Mouse (Mus musculus) embryonic facial prominence, embryonic 14.5 days (tissue): Measurements from ENCODE around the gene Ulk4. TPM values are rescaled to one million over a fixed set of nuclear protein-coding genes. Genes with fewer than 3 reads are reported as not detected.

ENCODE experiments used
- ATAC-seq: fragments of 200-750 bp; cut with Nextera tagmentation; 2 replicates; pipeline ENCODE4 v1.8.0; 2017; ENCODE audit warnings: low read depth, moderate number of reproducible peaks, moderate TSS enrichment
- DNase-seq: peaks from one replicate; pipeline ENCODE4 v3.0.0-alpha.2; 2015; ENCODE audit warnings: low spot score
- H3K27ac ChIP-seq: fragments of 300-500 bp; sonication (generic); replicated peaks from 2 replicates; pipeline ENCODE4 v1.5.1; 2014; ENCODE audit warnings: low read depth, mild to moderate bottlenecking, low read length, moderate library complexity
- H3K27me3 ChIP-seq: fragments of 300-500 bp; sonication (generic); replicated peaks from 2 replicates; pipeline ENCODE4 v1.6.1; 2014; ENCODE audit warnings: low read length; ENCODE audit not compliant: control insufficient read depth, insufficient read depth
- H3K36me3 ChIP-seq: fragments of 300-500 bp; sonication (generic); 2 replicates; pipeline ENCODE4 v1.6.1; 2014; ENCODE audit warnings: low read length, mixed read lengths; ENCODE audit not compliant: control insufficient read depth, insufficient read depth
- H3K4me1 ChIP-seq: fragments of 300-500 bp; sonication (generic); 2 replicates; pipeline ENCODE4 v1.6.1; 2014; ENCODE audit warnings: antibody characterized with exemption, low read length; ENCODE audit not compliant: control insufficient read depth, insufficient read depth
- H3K4me2 ChIP-seq: fragments of 300-500 bp; sonication (generic); 2 replicates; pipeline ENCODE4 v1.6.1; 2014; ENCODE audit warnings: low read depth, mild to moderate bottlenecking, low read length, moderate library complexity, mixed read lengths
- H3K4me3 ChIP-seq: fragments of 300-500 bp; sonication (generic); 2 replicates; pipeline ENCODE4 v1.5.1; 2014; ENCODE audit warnings: low read depth, mild to moderate bottlenecking, low read length
- H3K9ac ChIP-seq: fragments of 300-500 bp; sonication (generic); 2 replicates; pipeline ENCODE4 v1.6.1; 2014; ENCODE audit warnings: low read depth, mild to moderate bottlenecking, low read length, moderate library complexity, mixed read lengths
- H3K9me3 ChIP-seq: fragments of 300-500 bp; sonication (generic); 2 replicates; pipeline ENCODE4 v1.6.1; 2016; ENCODE audit warnings: low read length; ENCODE audit not compliant: control insufficient read depth
- WGBS: fragments of 180-500 bp; shearing (Covaris S2); extraction: QIAGEN DNeasy Blood & Tissue Kit; methylation state at CpG from one replicate; pipeline ENCODE4 v1.1.7; 2014; 5-methylcytosine and 5-hydroxymethylcytosine counted together
- polyA plus RNA-seq: library from polyadenylated mRNA; unstranded; fragments of >200 nt; fragmentation: Nextera tagmentation; extraction: Ambion mirVana; gene quantifications from 2 replicates; pipeline ENCODE4 v1.2.1, GENCODE M21; 2014

Ulk4 gene
- polyA plus RNA-seq, 1 experiment from 2014 or later = 136 TPM

DNA sequence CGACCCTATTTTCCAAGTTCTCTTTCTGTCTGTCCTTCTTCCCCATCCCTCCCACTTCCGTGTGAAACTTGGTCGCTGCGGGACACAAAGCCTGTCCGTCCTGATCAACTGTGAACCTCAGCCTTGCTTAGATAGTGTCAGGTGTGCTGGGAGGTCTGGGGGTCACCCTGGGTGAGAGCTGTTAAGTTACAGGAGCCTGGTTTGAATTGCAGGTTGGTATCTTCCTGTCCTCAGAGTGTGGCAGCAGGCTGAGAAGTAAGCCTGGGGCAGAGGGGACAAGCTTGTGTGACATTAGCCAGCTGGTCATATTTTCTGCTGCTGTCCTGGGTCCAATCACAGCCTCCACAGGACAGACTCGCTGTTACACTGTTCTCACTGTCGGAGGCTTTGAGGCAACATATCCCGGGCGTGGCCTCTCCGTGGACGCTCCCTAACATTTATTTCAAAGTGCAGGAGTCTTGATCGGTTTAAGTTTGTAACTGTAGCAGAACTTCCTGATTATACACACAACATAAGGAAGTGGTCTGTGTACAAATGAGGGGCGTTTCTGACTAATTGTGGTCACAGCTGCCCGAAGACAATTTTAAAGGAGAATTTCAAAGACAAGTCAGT, 37.6 kb upstream of the Ulk4 start:
- H3K9ac ChIP-seq = peak overlapping the region; percentile 58
- H3K4me1 ChIP-seq = peaks cover 32% of the 10 kb centered on the region
- H3K36me3 ChIP-seq = 0 out of 2 replicates have a peak, but pooled peaks cover 3% of the 10 kb centered on the region
- WGBS = 7% methylated on average over 14 of the region's 14 CpGs
- no peaks in the 10 kb centered on the region for H3K9me3 ChIP-seq
- H3K4me3 ChIP-seq = peak overlapping the region; percentile 22
- ATAC-seq (peak; percentile 47; the same call in 1 of the 2 replicates), DNase-seq (peak; percentile 68)
- H3K27me3 ChIP-seq = no peaks in the 10 kb centered on the region
- H3K27ac ChIP-seq = peak overlapping the region; percentile 89
- peak overlapping the region; percentile 52 for H3K4me2 ChIP-seq

DNA sequence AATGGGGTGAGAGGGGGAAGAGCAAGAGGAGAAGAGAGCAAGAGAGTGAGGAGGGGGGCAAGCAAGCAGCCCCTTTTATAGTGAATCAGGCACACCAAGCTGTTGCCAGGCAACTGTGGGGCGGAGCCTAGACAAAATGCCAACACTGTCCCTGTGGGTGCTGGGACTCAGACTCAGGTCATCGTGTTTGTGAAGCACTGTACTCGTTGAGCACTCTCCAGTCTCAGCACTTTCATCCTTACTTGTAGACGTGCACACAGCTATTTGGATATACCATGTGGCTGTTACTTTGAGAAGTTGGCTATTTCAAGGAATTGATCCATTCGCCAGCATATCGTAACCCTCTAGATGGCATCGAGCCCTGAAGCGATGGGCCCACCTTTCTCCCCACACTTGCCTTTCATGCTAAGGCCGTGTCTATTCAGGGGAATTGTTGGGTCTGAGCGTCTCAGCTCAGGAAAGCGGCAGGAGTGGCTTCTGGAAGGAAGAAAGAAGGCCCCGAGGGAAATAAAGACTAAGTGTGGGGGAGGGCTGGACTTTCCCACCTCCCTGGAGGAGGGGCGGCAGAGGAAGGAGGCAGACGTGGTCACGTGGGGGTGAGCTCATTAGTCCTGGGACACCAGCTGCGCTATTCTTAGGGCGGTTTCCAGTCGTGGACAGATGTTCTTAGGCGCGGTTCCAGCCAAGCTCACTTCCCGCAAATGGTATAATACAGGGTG, 36.8 kb upstream of the Ulk4 start:
- ATAC-seq (peak; percentile 81), DNase-seq (peak; percentile 96)
- Histone ChIP-seq H3K36me3 (0 out of 2 replicates have a peak, but pooled peaks cover 3% of the 10 kb centered on the region), H3K4me1 (peaks cover 32% of the 10 kb centered on the region), H3K9me3 (no peaks in the 10 kb centered on the region), H3K9ac (peak overlapping the region; percentile 58), H3K4me2 (peak overlapping the region; percentile 52), H3K4me3 (peak overlapping the region; percentile 22), H3K27me3 (no peaks in the 10 kb centered on the region), H3K27ac (peak overlapping the region; percentile 89)
- WGBS = 1% methylated on average over 21 of the region's 21 CpGs

DNA sequence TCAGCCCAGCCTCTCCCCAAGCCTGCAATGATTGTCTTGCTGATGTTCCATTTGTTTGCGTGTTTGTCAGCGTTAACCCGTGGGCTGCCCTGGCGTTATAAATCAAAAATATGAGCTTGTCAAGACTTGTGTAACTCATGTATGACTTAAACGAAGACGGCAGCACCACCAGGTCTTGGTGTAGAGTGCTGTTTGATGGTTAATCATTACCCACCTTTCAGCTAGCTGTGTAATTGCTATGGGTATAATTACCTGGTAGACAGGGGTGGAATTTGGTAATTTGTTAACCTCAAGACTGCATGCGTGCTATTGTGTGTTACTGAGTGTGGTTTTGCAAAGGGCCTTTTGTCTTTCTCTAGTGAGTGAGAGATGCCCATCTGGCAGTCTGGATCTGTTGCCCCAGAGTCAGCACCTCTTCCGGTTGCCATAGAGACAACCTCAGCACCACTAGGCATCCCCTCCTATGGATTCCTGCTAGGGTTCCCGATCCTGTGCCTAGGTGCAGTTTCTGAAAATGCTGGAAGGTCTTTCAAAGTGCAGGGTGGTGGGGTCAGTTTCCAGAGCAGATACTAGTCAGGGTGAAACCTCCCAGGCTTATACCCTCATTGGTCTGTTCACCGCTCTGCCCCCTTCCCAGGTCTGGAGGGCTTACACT, 35.4 kb upstream of the Ulk4 start:
- no peak overlapping the region for H3K4me2 ChIP-seq
- no peak overlapping the region; the same call in 1 of the 2 replicates for H3K27ac ChIP-seq
- DNase-seq (no peak), ATAC-seq (no peak)
- H3K27me3 ChIP-seq = no peaks in the 10 kb centered on the region
- H3K4me3 ChIP-seq = no peak overlapping the region
- WGBS = 67% methylated on average over 10 of the region's 10 CpGs
- peaks cover 32% of the 10 kb centered on the region for H3K4me1 ChIP-seq
- no peaks in the 10 kb centered on the region for H3K9me3 ChIP-seq
- no peak overlapping the region for H3K9ac ChIP-seq
- no peaks in the 10 kb centered on the region for H3K36me3 ChIP-seq

DNA sequence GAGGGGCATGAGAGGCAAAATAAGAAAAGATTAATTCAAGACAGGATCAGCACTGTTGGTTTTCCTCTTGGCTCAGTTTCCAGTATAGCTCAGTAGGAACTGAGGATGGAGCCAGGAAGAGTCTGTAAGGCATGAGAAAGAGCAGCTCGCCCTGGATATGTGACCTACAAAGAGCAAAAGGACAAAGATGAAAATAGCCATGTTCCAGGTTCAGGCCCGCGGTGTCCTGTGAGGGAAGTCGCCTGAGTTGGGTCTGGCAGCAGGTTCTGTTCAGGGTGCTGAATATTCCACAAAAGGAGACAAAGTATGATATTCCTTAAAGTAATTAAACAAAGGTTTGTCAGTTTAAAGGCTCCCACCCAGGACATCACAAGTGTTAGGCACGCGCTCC, 34.8 kb upstream of the Ulk4 start:
- Histone ChIP-seq H3K36me3 (no peaks in the 10 kb centered on the region), H3K9me3 (no peaks in the 10 kb centered on the region), H3K9ac (no peak overlapping the region), H3K4me1 (peaks cover 28% of the 10 kb centered on the region), H3K4me3 (no peak overlapping the region), H3K27me3 (no peaks in the 10 kb centered on the region), H3K27ac (no peak overlapping the region), H3K4me2 (no peak overlapping the region)
- ATAC-seq (no peak), DNase-seq (no peak)
- 86% methylated on average over 6 of the region's 6 CpGs for WGBS

DNA sequence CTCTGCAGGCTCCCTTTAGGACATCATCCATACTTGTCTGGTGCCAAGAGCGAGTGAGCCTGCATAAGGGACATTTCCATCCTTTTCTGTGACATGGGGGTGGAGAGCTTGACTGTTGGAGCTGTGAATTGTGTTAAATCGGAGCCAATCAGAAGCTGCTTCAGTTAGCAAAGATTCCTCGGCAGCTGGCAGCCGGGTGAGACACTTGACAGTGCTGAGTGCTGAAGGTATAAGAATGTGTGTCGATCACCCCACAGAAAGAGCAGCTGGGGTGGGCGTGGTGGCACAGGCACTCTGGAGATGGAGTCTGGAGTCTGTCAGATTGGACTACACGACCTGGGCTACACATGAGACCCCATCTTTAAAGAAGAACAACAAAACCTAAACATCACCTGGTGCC, 33.5 kb upstream of the Ulk4 start:
- Histone ChIP-seq H3K4me2 (no peak overlapping the region), H3K4me1 (peaks cover 25% of the 10 kb centered on the region), H3K27me3 (no peaks in the 10 kb centered on the region), H3K9me3 (no peaks in the 10 kb centered on the region), H3K4me3 (no peak overlapping the region), H3K9ac (no peak overlapping the region), H3K27ac (no peak overlapping the region), H3K36me3 (no peaks in the 10 kb centered on the region)
- 80% methylated on average over 7 of the region's 7 CpGs for WGBS
- DNase-seq (no peak), ATAC-seq (no peak)

DNA sequence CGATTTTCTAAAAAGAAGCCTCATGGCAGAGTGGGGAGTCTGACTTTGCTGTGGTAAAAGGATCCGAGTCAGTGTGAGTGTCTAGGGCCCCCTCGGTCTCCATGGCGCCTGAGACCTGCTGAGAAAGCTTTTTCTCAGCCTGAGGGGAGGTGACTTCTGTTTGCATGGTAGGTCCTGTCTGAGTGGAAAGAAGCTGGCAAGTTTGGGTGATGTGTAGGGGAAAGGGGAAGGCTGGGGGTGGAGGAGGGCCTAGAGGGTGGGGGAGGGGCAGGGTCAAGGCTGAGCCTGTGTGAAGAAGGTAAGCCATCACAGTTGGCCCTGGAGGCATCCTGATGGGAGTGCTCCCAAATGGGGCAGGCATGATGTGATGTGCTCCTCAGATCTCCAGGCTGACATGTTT, 32.3 kb upstream of the Ulk4 start:
- WGBS = 51% methylated on average over 4 of the region's 4 CpGs
- Histone ChIP-seq H3K9me3 (no peaks in the 10 kb centered on the region), H3K4me2 (no peak overlapping the region), H3K27ac (no peak overlapping the region), H3K27me3 (no peaks in the 10 kb centered on the region), H3K4me3 (no peak overlapping the region), H3K9ac (no peak overlapping the region), H3K4me1 (peaks cover 13% of the 10 kb centered on the region), H3K36me3 (no peaks in the 10 kb centered on the region)
- no peak for ATAC-seq
- no peak for DNase-seq

DNA sequence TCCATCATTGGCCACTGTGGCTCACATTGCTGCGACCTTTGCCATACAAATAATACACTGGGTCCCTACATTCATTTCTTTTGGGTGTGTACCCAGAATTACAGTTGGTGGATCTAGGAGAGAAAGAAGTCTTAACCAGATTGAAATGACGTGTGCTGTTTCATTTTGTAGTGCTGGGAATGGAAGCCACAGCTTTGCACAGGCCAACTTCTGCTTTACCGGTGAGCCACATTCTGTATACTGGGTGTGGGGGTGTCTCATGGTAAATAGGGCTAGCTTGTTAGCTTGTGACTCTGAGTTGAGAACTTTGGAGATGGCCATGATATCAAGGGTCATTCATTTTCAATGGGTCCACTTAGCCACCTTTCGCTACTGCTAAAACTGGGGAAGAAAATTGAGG, 28.5 kb upstream of the Ulk4 start:
- WGBS = 93% methylated on average over 4 of the region's 4 CpGs
- H3K9me3 ChIP-seq = no peaks in the 10 kb centered on the region

DNA sequence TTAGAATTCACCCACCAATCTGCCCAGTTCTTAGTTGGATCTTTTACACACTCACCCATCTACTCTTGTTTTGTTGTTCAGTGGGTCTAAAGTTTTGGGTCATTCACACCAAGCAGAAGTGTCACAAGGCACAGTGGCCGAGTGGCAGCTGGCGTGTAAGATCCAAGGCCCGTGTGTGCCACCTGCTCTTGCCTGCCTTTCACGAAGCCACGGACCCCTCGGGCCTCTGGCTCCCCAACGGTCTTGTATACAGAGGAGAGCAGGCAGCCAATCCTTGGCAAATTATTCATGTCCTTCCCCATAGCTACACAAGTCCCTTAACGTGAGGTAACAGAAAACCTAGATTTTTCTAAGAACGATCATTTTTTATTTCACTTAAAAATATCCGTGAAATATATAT, 27.5 kb upstream of the Ulk4 start:
- ATAC-seq (no peak), DNase-seq (no peak)
- Histone ChIP-seq H3K4me2 (no peak overlapping the region), H3K4me3 (no peak overlapping the region), H3K27ac (no peak overlapping the region), H3K4me1 (peaks cover 3% of the 10 kb centered on the region), H3K27me3 (no peaks in the 10 kb centered on the region), H3K36me3 (no peaks in the 10 kb centered on the region), H3K9ac (no peak overlapping the region), H3K9me3 (no peaks in the 10 kb centered on the region)
- 76% methylated on average over 10 of the region's 10 CpGs for WGBS

More for the DNA sequence above, 28.5 kb upstream of the Ulk4 start:
- no peak for DNase-seq
- no peak overlapping the region for H3K27ac ChIP-seq
- no peaks in the 10 kb centered on the region for H3K4me1 ChIP-seq
- H3K4me3 ChIP-seq = no peak overlapping the region
- H3K4me2 ChIP-seq = no peak overlapping the region
- ATAC-seq = no peak
- H3K9ac ChIP-seq = no peak overlapping the region
- H3K27me3 ChIP-seq = no peaks in the 10 kb centered on the region
- no peaks in the 10 kb centered on the region for H3K36me3 ChIP-seq
